Mouse (Mus musculus) spleen, embryonic (tissue): Measurements from ENCODE around the gene Rbm5.

Experiments
- CTCF ChIA-PET: fragments of 350-600 bp; sonication (Branson Sonifier 250); formaldehyde crosslinking; loops from one replicate; lab custom pipeline; 2022; lab: Charles Lee

The Rbm5 gene

GRCm38 (mm10) chr9:107770374-107771290 lies at the start of gene Rbm5:
Rbm5 (minus strand) TSS chr9:107770996.
- CTCF ChIA-PET: interaction anchor here (0.6 kb wide), 1 partner anchor 142 kb away, joined by 12 read pairs; no protein-coding TSS in a partner anchor

GRCm38 (mm10) chr9:107812132-107812531 lies 41.3 kb upstream of the Rbm5 start:
- CTCF ChIA-PET: no interaction called here

- CTCF ChIA-PET: no interaction called here
Observed at GRCm38 (mm10) chr9:107810985-107811384, 40.2 kb upstream of the Rbm5 start.

GRCm38 (mm10) chr9:107791714-107792113 lies 20.9 kb upstream of the Rbm5 start:
- CTCF ChIA-PET: no interaction called here

GRCm38 (mm10) chr9:107782536-107783203 lies 11.9 kb upstream of the Rbm5 start:
- CTCF ChIA-PET: no interaction called here

GRCm38 (mm10) chr9:107776809-107777208 lies 6.0 kb upstream of the Rbm5 start:
- CTCF ChIA-PET: no interaction called here

- CTCF ChIA-PET: no interaction called here
Observed at GRCm38 (mm10) chr9:107774411-107774810, 3.6 kb upstream of the Rbm5 start.

GRCm38 (mm10) chr9:107771782-107772181 lies 986 bp upstream of the Rbm5 start:
- CTCF ChIA-PET: no interaction called here

GRCm38 (mm10) chr9:107770037-107770373 lies 791 bp downstream of the Rbm5 start:
- CTCF ChIA-PET: no interaction called here

- CTCF ChIA-PET: no interaction called here
Observed at GRCm38 (mm10) chr9:107769445-107770000, 1.3 kb downstream of the Rbm5 start.

GRCm38 (mm10) chr9:107768851-107769250 lies 1.9 kb downstream of the Rbm5 start:
- CTCF ChIA-PET: interaction anchor here (0.6 kb wide), 1 partner anchor 8 kb away, joined by 5 read pairs; no protein-coding TSS in a partner anchor

- CTCF ChIA-PET: no interaction called here
Observed at GRCm38 (mm10) chr9:107759593-107759992, 11.2 kb downstream of the Rbm5 start.

GRCm38 (mm10) chr9:107750378-107750777 lies 20.4 kb downstream of the Rbm5 start:
- CTCF ChIA-PET: no interaction called here

- CTCF ChIA-PET: no interaction called here
Observed at GRCm38 (mm10) chr9:107748063-107748462, 22.7 kb downstream of the Rbm5 start.

- CTCF ChIA-PET: interaction anchor here (0.6 kb wide), 1 partner anchor 409 kb away, joined by 3 read pairs; no protein-coding TSS in a partner anchor
Observed at GRCm38 (mm10) chr9:107747310-107747709, 23.5 kb downstream of the Rbm5 start.

GRCm38 (mm10) chr9:107746679-107747078 lies 24.1 kb downstream of the Rbm5 start:
- CTCF ChIA-PET: no interaction called here

- CTCF ChIA-PET: interaction anchor here (0.5 to 1.1 kb wide), 3 partner anchors 9 to 1207 kb away, joined by 3 to 15 read pairs (median 11); no protein-coding TSS in a partner anchor
Observed at GRCm38 (mm10) chr9:107744061-107744460, 26.7 kb downstream of the Rbm5 start.

- CTCF ChIA-PET: no interaction called here
Observed at GRCm38 (mm10) chr9:107738841-107739202, 32.0 kb downstream of the Rbm5 start.

GRCm38 (mm10) chr9:107738020-107738840 lies 32.6 kb downstream of the Rbm5 start:
- CTCF ChIA-PET: interaction anchor here (0.7 kb wide), 2 partner anchors 60 to 318 kb away, joined by 5 read pairs; no protein-coding TSS in a partner anchor

- CTCF ChIA-PET: interaction anchor here (0.6 kb wide), 1 partner anchor 119 kb away, joined by 3 read pairs; no protein-coding TSS in a partner anchor
Observed at GRCm38 (mm10) chr9:107736185-107736485, 34.7 kb downstream of the Rbm5 start.
